Mouse (Mus musculus): Measurements from ENCODE around the gene Prpf4b. TPM values are rescaled to one million over a fixed set of nuclear protein-coding genes. Genes with fewer than 3 reads are reported as not detected.
A peak's percentile ranks its signal among the peaks of the same experiment; 100 is the strongest.
"Not testable (repeated sequence)": the region's sequence is repeated elsewhere in the genome, so short reads cannot be mapped to it uniquely, and the experiment has no call there.

Prpf4b gene
- total RNA-seq (2021) = 10 to 100 TPM; 26.7 to 30.0 TPM
- long read RNA-seq, experiment 1, full-length matches to known transcripts = 9 of 12 reads
- long read RNA-seq, experiment 1, partial matches to known transcripts = 1 of 12 reads
- long read RNA-seq, experiment 1, other reads (novel, unspliced or antisense) = 2 of 12 reads
- long read RNA-seq, experiment 2, full-length matches to known transcripts = 4 of 7 reads
- long read RNA-seq, experiment 2, partial matches to known transcripts = 1 of 7 reads
- long read RNA-seq, experiment 2, other reads (novel, unspliced or antisense) = 2 of 7 reads

DNA sequence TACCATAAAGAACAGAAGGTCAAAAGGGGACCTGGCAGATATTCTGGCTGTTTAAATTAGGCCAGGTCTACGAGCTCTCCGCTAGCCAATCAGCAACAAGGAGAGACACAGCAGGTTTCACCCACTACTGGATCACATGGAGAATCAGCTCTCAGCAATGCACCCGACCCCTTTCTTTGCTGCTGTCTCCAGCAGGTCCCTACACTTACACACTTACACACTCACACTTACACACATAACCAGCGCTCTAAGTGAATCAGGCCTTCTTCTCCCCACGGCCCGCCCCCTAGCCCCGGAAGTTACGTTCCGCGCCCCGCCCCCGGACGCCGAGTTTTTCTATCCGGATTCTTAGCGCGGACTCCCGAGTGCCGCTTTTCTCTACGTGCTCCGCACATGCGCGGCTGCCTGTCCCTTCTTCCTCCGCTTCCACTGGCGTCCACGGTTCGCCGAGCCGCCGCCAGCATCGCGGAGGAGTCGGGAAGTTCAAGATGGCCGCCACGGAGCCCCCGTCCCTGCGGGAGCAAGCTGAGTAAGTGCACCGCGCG is at the start of gene Prpf4b:
TSS of gene Prpf4b (plus strand) at position 137 of the 545 bp plus-strand sequence.
- peak; percentile 94 to 97 for DNase-seq

DNA sequence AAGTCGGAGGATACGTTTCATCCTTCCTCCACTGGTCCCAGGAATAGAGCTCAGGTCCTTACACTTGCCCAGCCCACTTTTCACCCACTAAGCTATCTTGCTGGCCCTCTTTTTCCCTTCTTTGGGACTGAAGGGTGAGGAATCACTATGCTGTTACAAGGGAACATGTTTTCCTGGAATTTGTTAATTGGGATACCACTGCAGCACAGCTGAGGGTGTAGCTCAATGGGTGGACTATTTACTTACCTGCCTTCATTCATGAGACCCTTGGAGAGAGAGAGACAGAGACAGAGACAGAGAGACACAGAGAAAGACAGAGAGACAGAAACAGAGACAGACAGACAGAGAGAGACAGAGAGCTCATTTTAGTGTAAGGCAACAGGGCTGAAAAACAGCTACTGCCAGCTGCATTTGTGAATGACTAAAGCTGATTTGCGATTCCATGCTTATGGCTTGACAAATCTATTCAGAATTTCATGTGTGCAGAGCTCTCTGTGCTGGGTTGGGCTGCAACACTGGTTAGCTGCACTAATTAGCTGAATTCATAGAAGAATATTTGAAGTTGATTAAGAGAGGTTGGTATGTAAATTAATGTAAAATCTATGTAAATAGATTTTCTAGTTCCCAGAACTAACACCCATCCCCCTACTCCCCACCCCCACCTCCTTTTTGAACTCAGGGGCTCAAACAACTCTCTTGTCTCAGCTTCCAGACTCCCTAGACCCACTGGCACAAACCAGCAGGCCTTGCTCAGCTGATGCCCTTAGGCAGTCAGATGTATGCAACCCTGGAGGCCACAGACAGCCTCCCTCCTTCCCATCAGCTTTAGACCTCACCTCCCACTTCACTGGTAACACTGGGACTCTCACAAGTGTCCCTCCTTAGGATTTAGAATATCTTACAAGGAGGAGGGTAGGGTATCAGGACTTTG is 48.1 kb upstream of the Prpf4b start:
- no peak for DNase-seq

DNA sequence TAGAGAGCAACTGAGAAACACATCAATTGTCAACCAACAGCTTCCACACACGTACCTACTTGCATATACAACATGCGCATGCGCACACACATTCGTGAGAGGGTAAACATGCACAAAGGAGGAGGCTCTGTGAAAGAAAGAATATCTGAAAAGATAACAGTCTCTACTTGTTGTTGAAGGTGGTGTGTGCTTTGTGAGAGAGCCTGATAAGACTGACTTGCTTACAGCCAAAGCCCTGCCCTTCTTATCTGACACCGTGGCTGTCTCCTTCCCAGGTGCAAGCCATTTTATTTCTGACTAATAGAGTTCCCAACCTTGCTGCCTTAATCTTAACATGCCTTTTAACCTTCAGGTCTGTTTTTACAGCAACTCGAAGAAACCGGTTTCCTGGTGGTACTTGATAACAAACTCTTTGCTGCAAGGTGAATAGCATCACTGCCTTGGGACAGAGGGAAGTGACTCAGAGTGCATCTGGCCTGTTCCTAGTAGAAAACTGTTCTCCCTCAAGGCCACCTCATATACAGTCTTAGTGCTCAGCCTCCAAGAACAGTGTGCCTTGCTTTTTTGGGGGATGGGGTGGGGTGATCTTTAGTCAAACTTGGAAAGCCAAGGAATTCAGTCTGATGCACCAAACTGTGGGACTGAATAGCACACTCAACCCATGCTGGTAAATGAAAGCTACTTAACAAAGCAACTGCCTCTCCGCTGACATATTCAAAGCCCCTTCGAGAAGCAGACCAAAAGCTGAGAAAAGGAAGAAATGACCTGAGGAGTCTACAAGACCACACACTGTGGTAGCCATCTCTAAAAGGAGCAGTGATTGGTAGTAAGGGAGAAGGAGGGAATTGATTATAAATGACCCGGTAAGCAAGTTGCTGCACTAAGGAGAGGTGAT is 46.9 kb upstream of the Prpf4b start:
- DNase-seq = no peak

DNA sequence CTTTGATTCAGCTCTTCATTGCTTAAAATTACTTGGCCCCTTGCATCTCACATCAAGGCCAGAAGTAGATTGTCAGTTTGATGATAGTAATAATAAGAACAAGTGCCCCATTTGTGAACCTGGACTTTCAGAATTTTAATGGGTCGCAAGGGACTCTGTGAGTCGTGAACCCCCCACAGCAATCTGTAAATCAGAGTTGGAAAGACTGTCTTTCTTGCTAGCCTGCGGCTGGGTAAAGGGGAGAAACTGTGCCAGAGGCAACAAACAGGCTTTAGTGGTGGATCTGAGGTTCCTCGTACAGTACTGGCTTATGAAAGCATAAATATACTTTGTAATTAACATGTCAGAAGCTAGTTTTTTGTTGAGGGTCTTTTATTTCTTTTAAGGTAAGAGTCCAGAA is 32.3 kb upstream of the Prpf4b start:
- no peak for DNase-seq

DNA sequence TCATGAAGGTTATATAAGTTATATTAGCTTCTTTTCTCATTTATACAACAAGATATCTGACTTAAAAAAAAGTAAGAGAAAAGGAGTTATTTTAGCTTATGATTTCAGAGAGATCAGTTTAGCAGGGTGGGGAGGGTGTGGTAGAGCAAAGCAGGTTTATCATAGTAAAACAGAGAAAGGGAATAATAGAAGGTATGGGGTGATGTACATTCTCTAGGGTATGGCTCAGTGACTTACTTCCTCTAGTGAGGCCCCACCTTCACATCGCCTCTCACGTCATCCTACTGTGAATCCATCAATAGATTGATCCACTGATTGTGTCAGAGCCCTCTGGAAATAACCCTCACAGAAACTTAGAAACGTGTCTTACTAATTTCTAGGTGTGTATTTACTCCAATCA is 24.3 kb upstream of the Prpf4b start:
- DNase-seq = no peak

DNA sequence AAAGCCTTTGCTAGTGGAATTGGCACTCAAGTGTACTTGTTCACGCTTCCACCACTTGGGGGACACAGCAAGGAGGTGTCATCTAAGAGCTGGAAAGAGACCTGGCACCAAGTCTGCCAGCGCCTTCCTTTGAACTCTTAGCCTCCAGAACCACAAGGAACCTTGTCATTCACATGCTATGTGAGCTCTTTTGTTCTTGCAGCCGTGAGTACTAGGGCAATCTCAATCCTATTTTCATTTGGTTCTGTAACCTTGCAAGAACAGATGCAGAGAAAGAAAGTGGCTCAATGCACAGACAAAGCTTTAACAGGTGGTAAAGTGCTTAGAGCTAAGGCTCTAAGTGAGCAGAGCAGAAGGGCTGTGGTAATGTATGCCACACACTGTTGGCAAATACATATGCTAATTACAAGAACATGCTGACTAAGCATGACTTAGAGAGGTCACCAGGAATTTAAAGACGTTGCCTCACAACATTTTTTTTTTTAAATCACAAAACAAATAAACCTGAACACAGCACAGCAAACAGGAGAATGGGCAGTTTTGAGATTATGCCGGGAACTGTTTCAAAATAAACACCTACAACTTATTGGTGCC is 23.8 kb upstream of the Prpf4b start:
- DNase-seq = no peak

DNA sequence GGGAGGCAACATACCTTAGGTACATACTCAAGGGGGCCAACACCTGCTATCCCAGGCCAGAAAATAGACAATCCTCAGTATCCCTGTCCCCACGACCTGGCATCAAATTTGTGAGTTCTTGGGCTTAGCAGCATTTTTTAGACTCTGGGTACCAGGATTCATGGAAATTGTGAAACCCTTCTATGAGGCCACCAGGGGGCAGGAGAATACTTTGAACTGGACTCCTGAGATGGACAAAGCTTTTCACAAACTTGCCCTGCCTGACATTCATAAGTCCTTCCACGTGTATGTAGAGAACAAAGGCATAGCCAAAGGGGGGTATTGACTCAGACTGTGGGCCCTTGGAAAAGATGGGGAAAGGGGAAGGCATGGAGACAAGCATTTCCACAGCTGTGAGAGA is 17.6 kb upstream of the Prpf4b start:
- DNase-seq = peak; percentile 16 to 44

DNA sequence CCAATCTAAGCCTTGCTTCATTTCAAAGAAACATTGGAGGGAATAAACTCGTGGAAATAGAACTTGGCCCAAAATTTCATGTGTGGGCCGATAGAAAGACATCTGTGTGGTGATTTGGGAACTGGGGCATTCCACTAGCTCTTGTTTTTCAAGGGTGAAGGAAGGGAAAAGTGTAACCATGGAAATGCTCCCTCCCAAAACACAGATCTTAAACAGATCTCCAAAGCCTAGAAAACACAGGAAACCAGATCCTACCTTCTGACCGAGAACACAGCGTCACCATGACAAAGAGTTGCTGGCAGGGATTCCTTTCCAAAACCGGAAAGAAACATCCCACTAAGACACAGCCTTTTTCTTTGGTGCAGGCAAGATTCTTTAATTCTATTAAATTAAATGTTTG is 15.7 kb upstream of the Prpf4b start:
- no peak for DNase-seq

DNA sequence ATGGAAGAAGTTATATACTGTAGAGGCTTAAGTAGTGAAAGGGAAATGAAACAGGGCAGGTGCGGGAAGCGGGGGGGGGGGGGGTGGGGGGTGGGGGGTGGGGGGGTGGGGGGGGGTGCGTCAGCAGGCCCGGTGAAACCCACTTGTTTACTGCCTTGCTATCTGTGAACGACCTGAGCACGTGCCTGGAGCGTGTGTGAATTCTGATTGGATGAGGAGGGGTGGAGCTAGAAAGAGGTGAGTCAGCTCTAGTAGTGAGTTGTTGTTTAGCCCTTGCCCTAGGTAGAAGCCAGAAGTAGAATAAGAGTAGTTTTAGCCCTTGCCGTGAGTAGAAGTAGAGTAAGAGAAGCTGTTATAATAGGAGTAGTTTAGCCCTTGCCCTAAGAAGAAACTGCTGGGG is 13.9 kb upstream of the Prpf4b start:
- not testable (repeated sequence) for DNase-seq

DNA sequence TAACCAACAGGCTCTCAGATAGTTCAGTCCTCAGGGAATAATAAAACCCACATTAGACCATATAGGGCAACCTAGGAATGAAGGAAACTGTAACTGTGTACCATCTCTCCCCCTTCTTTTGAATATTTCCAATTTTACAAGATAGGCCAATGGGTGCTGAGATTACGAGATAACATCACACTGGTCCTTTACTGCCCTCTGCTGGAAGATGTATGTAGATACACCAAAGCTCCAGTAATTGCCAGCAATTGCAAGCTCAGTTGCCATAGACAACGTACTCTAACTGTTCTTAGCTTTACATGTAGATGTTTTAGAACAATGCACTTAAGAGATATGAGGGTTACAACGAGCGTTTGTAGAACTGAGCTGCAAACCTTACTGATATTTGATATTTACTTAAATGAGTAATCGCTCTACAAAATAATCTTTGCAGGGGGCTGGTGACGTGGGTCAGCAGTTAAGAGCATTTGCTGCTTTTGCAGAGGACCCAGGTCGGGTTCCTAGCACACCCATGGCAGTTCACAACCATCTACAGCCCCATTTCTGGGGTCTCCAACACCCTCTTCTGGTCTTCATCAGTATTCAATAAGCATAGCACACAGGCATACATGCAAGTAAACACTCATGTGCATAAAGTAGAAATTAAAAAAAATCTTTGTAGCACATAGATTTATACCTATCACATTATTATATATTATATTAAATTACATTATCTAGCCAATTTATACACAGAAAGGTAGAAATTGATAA is 10.5 kb upstream of the Prpf4b start:
- DNase-seq = peak; percentile 58 to 77

DNA sequence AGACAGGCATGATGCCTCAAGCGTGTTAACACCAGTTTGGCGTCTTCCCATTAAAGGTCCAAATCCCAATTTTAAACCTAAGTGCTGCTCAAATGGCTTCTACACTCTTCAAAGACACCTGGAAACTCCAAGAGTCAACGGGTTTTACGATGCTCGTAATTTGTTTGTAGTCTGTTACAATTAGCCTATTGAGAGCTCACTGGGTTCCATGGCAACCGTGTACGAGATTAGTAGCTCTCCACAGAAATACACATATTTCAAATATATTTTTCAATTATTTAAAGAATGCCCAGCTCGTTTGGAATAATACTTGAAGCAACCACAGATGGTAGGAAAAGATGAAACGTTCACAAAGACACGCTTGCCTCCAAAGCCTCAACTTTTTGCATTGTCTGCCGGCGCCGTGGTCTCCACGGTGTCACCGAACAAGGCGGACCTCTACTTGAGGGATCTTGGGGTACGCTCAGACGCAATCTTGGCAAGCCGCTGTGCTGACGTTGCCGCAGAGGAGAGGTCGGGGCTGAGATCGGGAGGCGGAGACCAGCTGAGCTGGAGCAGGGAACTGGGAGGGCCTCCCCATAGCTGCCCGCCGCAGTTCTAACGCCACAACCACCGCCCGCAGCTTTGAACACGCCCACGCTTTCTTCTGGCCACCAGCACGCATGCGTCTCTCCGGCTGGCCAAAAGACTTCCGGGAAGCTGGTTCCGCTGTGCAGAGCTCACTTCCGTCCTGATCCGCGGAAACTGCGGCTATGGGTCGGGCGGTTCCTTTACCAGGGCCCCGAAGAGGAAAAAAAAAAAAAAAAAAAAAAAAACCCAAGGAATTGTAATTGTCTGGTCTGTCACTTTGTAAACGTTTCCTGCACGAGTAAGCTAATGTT is 1.1 kb upstream of the Prpf4b start:
- peak; percentile 95 to 98 for DNase-seq

DNA sequence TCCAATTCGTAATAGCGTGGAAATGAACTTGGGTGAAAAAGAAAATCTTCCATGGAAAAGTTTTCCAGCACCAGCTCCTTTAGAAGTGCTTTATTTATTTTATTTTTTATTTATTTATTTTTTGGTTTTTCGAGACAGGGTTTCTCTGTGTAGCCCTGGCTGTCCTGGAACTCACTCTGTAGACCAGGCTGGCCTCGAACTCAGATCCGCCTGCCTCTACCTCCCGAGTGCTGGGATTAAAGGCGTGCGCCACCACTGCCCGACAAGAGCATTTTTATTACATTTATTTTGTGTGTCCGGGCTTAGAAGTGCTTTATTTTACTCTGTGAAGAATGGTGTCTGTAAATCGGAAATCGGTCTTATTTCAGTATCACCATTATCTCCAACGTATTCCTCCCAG is 366 bp upstream of the Prpf4b start:
- peak; percentile 4 to 57 for DNase-seq

DNA sequence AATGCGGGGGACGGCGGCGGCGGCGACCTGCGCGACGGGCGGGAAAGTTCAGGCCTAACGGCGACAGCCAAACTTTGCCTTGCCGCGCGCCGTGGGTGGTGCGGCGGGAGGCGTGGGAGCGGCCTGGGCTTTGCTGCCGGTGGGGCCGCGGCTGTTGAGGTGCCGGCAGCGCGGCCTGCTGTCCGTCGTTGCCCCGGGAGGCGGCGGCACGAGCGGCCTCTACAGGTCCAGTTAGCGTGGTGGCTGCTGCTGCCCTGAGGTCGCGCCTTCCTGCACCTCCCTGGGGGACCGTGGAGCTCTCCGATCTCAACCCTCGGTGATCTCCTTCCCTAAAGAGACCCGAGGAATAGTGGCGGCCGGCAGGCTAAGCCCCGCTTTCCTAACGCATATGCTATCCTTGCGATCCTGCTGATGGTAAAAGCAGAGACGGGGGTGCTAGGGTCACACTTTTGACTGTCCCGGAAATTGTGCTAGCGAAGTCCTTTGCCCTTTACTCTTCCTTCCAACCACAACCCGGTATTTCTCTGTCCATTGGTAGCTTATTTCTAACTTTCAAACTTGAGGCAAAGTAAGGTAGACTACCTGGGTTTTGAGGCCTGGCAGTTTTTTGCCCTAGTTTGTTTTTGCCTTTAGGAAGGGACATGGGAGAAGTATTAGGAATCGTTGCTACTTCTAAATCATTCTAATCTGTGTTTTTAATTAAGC is 791 bp downstream of the Prpf4b start:
- DNase-seq = peak in 1 of 2 experiments; percentile 75

DNA sequence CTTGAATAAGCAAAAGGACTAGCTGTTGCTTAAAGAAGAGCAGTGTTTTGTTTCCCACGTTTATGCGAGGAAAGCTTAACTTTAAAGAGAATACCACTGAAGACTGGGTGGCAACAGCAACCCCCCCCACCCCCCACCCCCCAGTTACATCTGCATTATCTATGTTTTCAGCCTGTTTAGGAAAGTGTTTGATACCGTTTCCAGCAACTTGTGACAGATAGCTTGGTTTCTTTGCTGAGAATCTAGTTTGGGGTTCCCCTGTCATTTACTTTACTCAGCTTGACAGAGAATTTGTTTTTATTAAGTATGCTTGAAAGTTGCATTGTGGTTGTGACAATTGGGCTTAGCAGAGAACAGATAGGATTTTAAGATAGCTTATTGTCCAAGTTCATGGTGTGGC is 1.4 kb downstream of the Prpf4b start:
- DNase-seq = no peak

DNA sequence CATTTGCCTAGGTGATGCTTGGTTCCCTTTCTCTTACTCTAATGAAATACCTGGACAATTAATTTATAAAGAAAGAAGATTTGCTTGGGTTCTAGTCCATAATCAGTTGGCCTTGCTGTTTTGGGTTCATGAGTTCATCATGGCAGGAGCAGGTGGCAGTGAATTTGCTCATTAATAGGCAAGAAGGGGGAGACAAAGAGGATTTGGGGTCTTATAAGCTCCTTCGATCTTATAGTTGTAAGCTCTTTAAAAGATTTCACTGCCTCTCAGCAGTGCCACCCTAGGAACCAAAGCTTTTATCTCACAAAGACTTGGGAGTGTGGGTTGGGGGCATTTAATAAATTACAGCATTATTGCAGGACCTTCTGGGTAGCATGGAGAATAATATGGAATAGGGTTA is 17.8 kb downstream of the Prpf4b start:
- no peak for DNase-seq

DNA sequence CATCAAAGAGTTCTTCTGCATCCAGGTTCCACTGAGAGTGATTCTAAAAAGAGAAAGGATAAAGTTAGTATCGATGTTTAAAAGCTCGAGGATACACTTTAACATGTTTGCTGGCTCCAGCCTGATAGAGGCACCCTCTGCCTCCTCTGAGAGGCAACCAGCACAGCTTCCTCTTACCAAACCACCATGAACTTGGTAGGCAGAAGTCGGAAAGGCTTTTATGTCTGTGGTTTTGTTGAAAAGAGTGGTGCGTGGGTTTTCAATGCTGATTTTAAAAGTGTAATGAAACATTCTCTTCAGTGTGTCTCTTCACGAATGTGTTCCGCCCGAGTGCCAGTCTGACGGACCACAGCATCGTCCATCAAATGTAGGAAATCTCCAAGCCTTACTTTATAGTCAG is 39.5 kb downstream of the Prpf4b start:
- DNase-seq = no peak

DNA sequence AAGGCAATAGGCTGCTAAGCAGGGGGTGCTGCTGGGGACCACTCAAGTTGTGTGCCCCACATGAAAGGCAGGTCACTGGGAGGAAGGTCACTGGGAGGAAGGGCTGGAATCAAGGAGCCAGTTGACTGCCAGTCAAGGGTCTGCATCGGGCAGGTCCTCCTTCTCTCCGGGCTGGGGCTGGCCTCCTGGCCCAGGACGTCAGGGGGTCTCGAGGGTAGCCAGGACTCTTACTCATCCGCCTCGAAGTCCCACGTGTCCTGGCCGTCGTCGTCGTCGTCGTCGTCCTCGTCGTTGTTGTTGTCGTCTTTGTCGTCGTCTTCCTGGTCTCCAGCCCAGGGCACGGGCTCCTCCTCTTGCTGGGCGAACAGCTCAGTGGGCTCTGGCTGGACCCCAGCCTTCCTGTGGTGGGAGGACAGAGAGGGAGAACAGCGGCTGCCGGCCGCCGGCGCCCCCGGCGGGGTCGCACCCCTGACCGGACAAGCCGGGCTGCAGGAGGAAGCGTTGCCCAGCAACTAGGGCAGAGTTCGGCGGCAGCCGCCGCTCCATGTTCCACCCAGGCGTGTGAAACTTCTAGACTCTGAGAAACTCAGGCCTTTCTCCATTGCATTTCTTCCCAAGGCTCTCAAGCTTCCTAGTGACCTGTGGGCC is 41.5 kb downstream of the Prpf4b start:
- DNase-seq = peak in 1 of 2 experiments; percentile 6

DNA sequence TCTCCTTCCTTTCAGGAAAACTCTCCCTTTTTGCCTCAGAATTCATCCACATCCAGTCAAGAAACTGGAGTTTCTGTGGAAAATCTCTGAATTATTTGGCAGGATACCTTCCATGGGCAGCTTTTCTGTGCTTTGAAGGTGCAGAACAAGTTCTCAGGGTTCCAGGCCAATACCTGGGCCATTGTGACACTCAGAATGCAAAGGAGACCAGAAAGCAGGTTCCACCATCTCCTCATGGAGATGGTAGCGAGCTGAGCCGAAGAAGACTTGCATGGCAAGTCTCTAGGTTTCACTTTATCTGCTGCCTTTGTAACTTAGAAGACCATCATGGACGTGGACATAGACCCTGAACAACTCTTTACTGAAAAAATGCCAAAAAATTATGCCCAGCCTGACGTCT is 49.1 kb downstream of the Prpf4b start, which contains the start of the genes Fam217a and 4933417A18Rik:
TSS of gene Fam217a (minus strand) at position 101 of the 400 bp plus-strand sequence.
TSS of gene 4933417A18Rik (plus strand) at position 200 of the 400 bp plus-strand sequence.
- no peak for DNase-seq
